Mouse (Mus musculus): ENCODE measurements around the gene Babam2. TPM values are rescaled to one million over a fixed set of nuclear protein-coding genes. Genes with fewer than 3 reads are reported as not detected.

Babam2 gene
- total and polyA plus RNA-seq, 2 experiments from 2014 or later = 30.9 to 58.9 TPM

GRCm38 (mm10) chr5:32133549-32134004 is 436.1 kb downstream of the Babam2 start:
- peak overlapping the region; percentile 67 for H3K4me3 ChIP-seq (ENCODE audit: low read depth, low read length)
- WGBS = 1% methylated on average over 20 of the region's 20 CpGs
- H3K9me3 ChIP-seq (ENCODE audit: low read length) = no peaks in the 10 kb centered on the region
- DNase-seq (ENCODE audit: low spot score) (peak; percentile 28), ATAC-seq (ENCODE audit: low FRiP score) (no peak)
- H3K9ac ChIP-seq (replicated peaks; ENCODE audit: low read length, poor library complexity, severe bottlenecking) = peak overlapping the region; percentile 47
- peak overlapping the region; percentile 39; the same call in 1 of the 2 replicates for H3K27ac ChIP-seq (ENCODE audit: low read depth, low read length)
- peaks cover 26% of the 10 kb centered on the region for H3K27me3 ChIP-seq (ENCODE audit: insufficient read depth, low read length)
- no peaks in the 10 kb centered on the region for H3K36me3 ChIP-seq (ENCODE audit: insufficient read depth, low read length)
- H3K4me2 ChIP-seq (ENCODE audit: low read depth, low read length, poor library complexity, severe bottlenecking) = peak overlapping the region; percentile 97
- H3K4me1 ChIP-seq (ENCODE audit: insufficient read depth, low read length) = peaks cover 14% of the 10 kb centered on the region; the same call in 1 of the 2 replicates
- no peak for TF ChIP-seq CTCF (IDR thresholded peaks at IDR 0.05)

- TF ChIP-seq CTCF (IDR thresholded peaks at IDR 0.05) = no peak
- no peak for DNase-seq (ENCODE audit: low spot score)
- no peak overlapping the region for H3K9ac ChIP-seq (replicated peaks; ENCODE audit: low read length, poor library complexity, severe bottlenecking)
- WGBS = 2% methylated on average over 21 of the region's 21 CpGs
- peaks cover 27% of the 10 kb centered on the region for H3K27me3 ChIP-seq (ENCODE audit: insufficient read depth, low read length)
- peak overlapping the region; percentile 97 for H3K4me2 ChIP-seq (ENCODE audit: low read depth, low read length, poor library complexity, severe bottlenecking)
- H3K4me3 ChIP-seq (ENCODE audit: low read depth, low read length) = peak overlapping the region; percentile 67
- no peak for ATAC-seq (ENCODE audit: low FRiP score)
- H3K36me3 ChIP-seq (ENCODE audit: insufficient read depth, low read length) = no peaks in the 10 kb centered on the region
- no peaks in the 10 kb centered on the region for H3K9me3 ChIP-seq (ENCODE audit: low read length)
- no peak overlapping the region for H3K27ac ChIP-seq (ENCODE audit: low read depth, low read length)
- H3K4me1 ChIP-seq (ENCODE audit: insufficient read depth, low read length) = peaks cover 14% of the 10 kb centered on the region; the same call in 1 of the 2 replicates
Measured at GRCm38 (mm10) chr5:32134051-32134732, 436.7 kb downstream of the Babam2 start.

Small RNA genes lying within 50 kb of the gene (microRNA-seq; reads per million reads assigned to microRNA genes)
- gene Mir3473e (ENCODE audit: borderline number of aligned reads) = not detected

Other genes starting within 250 kb of the Babam2 start
- 74.6 and 99.9 TPM in 2 replicates for gene Zfp512, start 245.3 kb upstream of the Babam2 start, total RNA-seq (2014; rRNA removed)
- 93.6 and 94.2 TPM in 2 replicates for gene Zfp512, start 245.3 kb upstream of the Babam2 start, polyA plus RNA-seq (2015; fragmentation: Nextera tagmentation; extraction: Ambion mirVana)
- 0.28 TPM in 1 of 2 replicates, not detected in the other for gene 4930548H24Rik, start 211.9 kb upstream of the Babam2 start, total RNA-seq (2014; rRNA removed)
- gene 4930548H24Rik, start 211.9 kb upstream of the Babam2 start, polyA plus RNA-seq (2015; fragmentation: Nextera tagmentation; extraction: Ambion mirVana) = not detected in 2 replicates
- gene Gpn1, start 202.9 kb upstream of the Babam2 start, total RNA-seq (2014; rRNA removed) = 35.2 and 37.3 TPM in 2 replicates
- 62.7 and 71.1 TPM in 2 replicates for gene Gpn1, start 202.9 kb upstream of the Babam2 start, polyA plus RNA-seq (2015; fragmentation: Nextera tagmentation; extraction: Ambion mirVana)
- gene Slc4a1ap, start 170.7 kb upstream of the Babam2 start, total RNA-seq (2014; rRNA removed) = 36.8 and 39.6 TPM in 2 replicates
- gene Slc4a1ap, start 170.7 kb upstream of the Babam2 start, polyA plus RNA-seq (2015; fragmentation: Nextera tagmentation; extraction: Ambion mirVana) = 23.3 and 30.1 TPM in 2 replicates
- 25.3 and 25.7 TPM in 2 replicates for gene Supt7l, start 169.9 kb upstream of the Babam2 start, total RNA-seq (2014; rRNA removed)
- 18.1 and 20.4 TPM in 2 replicates for gene Supt7l, start 169.9 kb upstream of the Babam2 start, polyA plus RNA-seq (2015; fragmentation: Nextera tagmentation; extraction: Ambion mirVana)
- gene Mrpl33, start 100.7 kb upstream of the Babam2 start, total RNA-seq (2014; rRNA removed) = 79.9 and 114 TPM in 2 replicates
- 283 and 291 TPM in 2 replicates for gene Mrpl33, start 100.7 kb upstream of the Babam2 start, polyA plus RNA-seq (2015; fragmentation: Nextera tagmentation; extraction: Ambion mirVana)
- 1.6 and 2.2 TPM in 2 replicates for gene Rbks, start 57 bp upstream of the Babam2 start, total RNA-seq (2014; rRNA removed)
- 2.9 and 3.0 TPM in 2 replicates for gene Rbks, start 57 bp upstream of the Babam2 start, polyA plus RNA-seq (2015; fragmentation: Nextera tagmentation; extraction: Ambion mirVana)